Comparison of ENCODE assay signal across 9 mouse cellular contexts in genomic region chr6:8086847-8087246, GRCm38 (mm10).
DNase-seq lines count a peak whose midpoint lies in the region; ATAC-seq and TF ChIP-seq lines count a peak whose summit lies in the region.
"Had no signal": no experiment of that assay in that cellular context is flagged by ENCODE, and none has a peak within 500 bp of the region (broad histone marks: within the 10 kb centered on the region; RNA-seq: fewer than 3 reads in every experiment).

No protein-coding gene starts in this region.

- TF ChIP-seq POLR2A in cerebellum, adult 2 months (IDR thresholded peaks at IDR 0.05; ENCODE audit: borderline replicate concordance, insufficient read depth, low read length) = no peak
- no peak for TF ChIP-seq POLR2A in small intestine, adult 2 months (IDR thresholded peaks at IDR 0.05; ENCODE audit: low read depth, low read length)

- 0 out of 2 replicates have a peak, but pooled peaks have one; percentile 28 for ATAC-seq in forebrain, embryonic 16.5 days

- no peak overlapping the region for H3K27ac ChIP-seq in cerebellum, adult 2 months (ENCODE audit: insufficient read depth, low read length)
- no peak overlapping the region for H3K27ac ChIP-seq in left cerebral cortex, adult 2 months
- H3K27ac ChIP-seq in forebrain, embryonic 16.5 days (ENCODE audit: low read length) = no peak overlapping the region
- H3K27ac ChIP-seq in small intestine, adult 2 months (ENCODE audit: insufficient read depth, low read depth, low read length) = no peak overlapping the region
- H3K27ac ChIP-seq: hindbrain, embryonic 15.5 days had no signal

- no peak overlapping the region for H3K9ac ChIP-seq in forebrain, embryonic 16.5 days (replicated peaks; ENCODE audit: low read depth, low read length)
- H3K9ac ChIP-seq: hindbrain, embryonic 15.5 days had no signal

- TF ChIP-seq CTCF in cerebellum, adult 2 months (IDR thresholded peaks at IDR 0.05; ENCODE audit: borderline replicate concordance, insufficient read depth, low read depth, low read length) = peak; percentile 37; the same call in 1 of the 2 replicates
- peak; percentile 74 for TF ChIP-seq CTCF in left cerebral cortex, adult 2 months (IDR thresholded peaks at IDR 0.05)
- peak; percentile 79; the same call in 1 of the 2 replicates for TF ChIP-seq CTCF in small intestine, adult 2 months (IDR thresholded peaks at IDR 0.05; ENCODE audit: extremely low read depth, insufficient read length, insufficient replicate concordance, low read depth, low read length)

- H3K27me3 ChIP-seq in cerebellum, adult 2 months (ENCODE audit: control insufficient read depth, insufficient read depth, low read length) = no peaks in the 10 kb centered on the region
- H3K27me3 ChIP-seq in forebrain, embryonic 16.5 days (replicated peaks; ENCODE audit: control insufficient read depth, insufficient read depth, low read length) = no peaks in the 10 kb centered on the region
- no peaks in the 10 kb centered on the region for H3K27me3 ChIP-seq in small intestine, adult 2 months (ENCODE audit: control insufficient read depth, insufficient read depth, low read length)
- H3K27me3 ChIP-seq: hindbrain, embryonic 15.5 days had no signal

- peaks cover 2% of the 10 kb centered on the region; the same call in 1 of the 2 replicates for H3K4me1 ChIP-seq in cerebellum, adult 2 months (ENCODE audit: control insufficient read depth, insufficient read depth, low read length)
- H3K4me1 ChIP-seq in forebrain, embryonic 16.5 days (replicated peaks; ENCODE audit: control insufficient read depth, insufficient read depth, low read length) = no peaks in the 10 kb centered on the region
- no peaks in the 10 kb centered on the region for H3K4me1 ChIP-seq in small intestine, adult 2 months (ENCODE audit: control insufficient read depth, insufficient read depth, insufficient read length, low read length)
- H3K4me1 ChIP-seq: hindbrain, embryonic 15.5 days had no signal

- intact Hi-C loops in left cerebral cortex, adult 2 months (cut with DNase I) = loop anchor here (5.0 kb wide), 1 partner anchor 355 kb away; no protein-coding TSS in a partner anchor

- H3K36me3 ChIP-seq in forebrain, embryonic 16.5 days (ENCODE audit: control insufficient read depth, insufficient read depth) = no peaks in the 10 kb centered on the region
- H3K36me3 ChIP-seq in small intestine, adult 2 months (ENCODE audit: control insufficient read depth, insufficient read depth, low read length) = no peaks in the 10 kb centered on the region
- H3K36me3 ChIP-seq: hindbrain, embryonic 15.5 days had no signal

- 69% methylated on average over 3 of the region's 3 CpGs for WGBS in cerebellum, adult 2 months
- 64% methylated on average over 3 of the region's 3 CpGs for WGBS in forebrain, embryonic 16.5 days
- 26% methylated on average over 3 of the region's 3 CpGs for WGBS in small intestine, adult 2 months

- no peak overlapping the region for H3K4me3 ChIP-seq in cerebellum, adult 2 months (replicated peaks; ENCODE audit: insufficient read depth, low read depth, low read length)
- no peak overlapping the region for H3K4me3 ChIP-seq in left cerebral cortex, adult 2 months
- H3K4me3 ChIP-seq in forebrain, embryonic 16.5 days (replicated peaks; ENCODE audit: low read length) = no peak overlapping the region
- H3K4me3 ChIP-seq in small intestine, adult 2 months (ENCODE audit: low read depth, low read length) = no peak overlapping the region
- H3K4me3 ChIP-seq: hindbrain, embryonic 15.5 days had no signal

- H3K4me2 ChIP-seq in forebrain, embryonic 16.5 days (ENCODE audit: low read length) = no peak overlapping the region
- H3K4me2 ChIP-seq: hindbrain, embryonic 15.5 days had no signal

- no peaks in the 10 kb centered on the region for H3K9me3 ChIP-seq in forebrain, embryonic 16.5 days (ENCODE audit: control insufficient read depth, low read length)
- H3K9me3 ChIP-seq: hindbrain, embryonic 15.5 days had no signal

- peak in 1 of 2 experiments; percentile 14 for DNase-seq in cerebellum, adult 2 months
- no peak for DNase-seq in cerebellum, adult 18-20 months
- no peak for DNase-seq in left cerebral cortex, adult 2 months (ENCODE audit: extremely low spot score in 1 of 2, low spot score in 2 of 2)
- no peak for DNase-seq in left cerebral cortex, adult 9 months (ENCODE audit: low spot score in 2 of 2)
- peak; percentile 66 for DNase-seq in NIH3T3 (ENCODE audit: low read depth)
- DNase-seq in spleen, postnatal 4 days (ENCODE audit: low spot score in 2 of 2) = no peak
